Mouse (Mus musculus): ENCODE results near the gene Cd9. TPM values are rescaled to one million over a fixed set of nuclear protein-coding genes. Genes with fewer than 3 reads are reported as not detected.

The Cd9 gene
- polyA plus RNA-seq, 1 experiment = 8.6 TPM

- Histone ChIP-seq H3K4me3 (ENCODE audit: control insufficient read depth, low read depth, low read length) (no peak overlapping the region), H3K27me3 (ENCODE audit: control insufficient read depth, insufficient read depth, low read length) (no peaks in the 10 kb centered on the region), H3K36me3 (ENCODE audit: control insufficient read depth, insufficient read depth, low read length) (no peaks in the 10 kb centered on the region), H3K27ac (ENCODE audit: control insufficient read depth, insufficient read depth, low read depth, low read length) (no peak overlapping the region), H3K4me1 (ENCODE audit: control insufficient read depth, insufficient read depth, low read length) (no peaks in the 10 kb centered on the region; the same call in 1 of the 2 replicates)
- TF ChIP-seq CTCF (IDR thresholded peaks at IDR 0.05; ENCODE audit: control insufficient read depth, insufficient read depth, insufficient replicate concordance, low read depth, low read length) (no peak), POLR2A (IDR thresholded peaks at IDR 0.05; ENCODE audit: control insufficient read depth, low read depth, low read length) (no peak)
These were observed 27.3 kb downstream of the Cd9 start for GRCm38 (mm10) chr6:125467301-125467715.

- no peaks in the 10 kb centered on the region for H3K27me3 ChIP-seq (ENCODE audit: control insufficient read depth, insufficient read depth, low read length)
- no peak overlapping the region for H3K27ac ChIP-seq (ENCODE audit: control insufficient read depth, insufficient read depth, low read depth, low read length)
- H3K36me3 ChIP-seq (ENCODE audit: control insufficient read depth, insufficient read depth, low read length) = no peaks in the 10 kb centered on the region
- no peak overlapping the region for H3K4me3 ChIP-seq (ENCODE audit: control insufficient read depth, low read depth, low read length)
- no peak for TF ChIP-seq CTCF (IDR thresholded peaks at IDR 0.05; ENCODE audit: control insufficient read depth, insufficient read depth, insufficient replicate concordance, low read depth, low read length)
- no peak for TF ChIP-seq POLR2A (IDR thresholded peaks at IDR 0.05; ENCODE audit: control insufficient read depth, low read depth, low read length)
- H3K4me1 ChIP-seq (ENCODE audit: control insufficient read depth, insufficient read depth, low read length) = no peaks in the 10 kb centered on the region; the same call in 1 of the 2 replicates
These were observed 32.3 kb downstream of the Cd9 start for GRCm38 (mm10) chr6:125462312-125462711.

- Histone ChIP-seq H3K4me1 (ENCODE audit: control insufficient read depth, insufficient read depth, low read length) (no peaks in the 10 kb centered on the region; the same call in 1 of the 2 replicates), H3K27ac (ENCODE audit: control insufficient read depth, insufficient read depth, low read depth, low read length) (no peak overlapping the region), H3K4me3 (ENCODE audit: control insufficient read depth, low read depth, low read length) (no peak overlapping the region), H3K36me3 (ENCODE audit: control insufficient read depth, insufficient read depth, low read length) (no peaks in the 10 kb centered on the region), H3K27me3 (ENCODE audit: control insufficient read depth, insufficient read depth, low read length) (no peaks in the 10 kb centered on the region)
- no peak for TF ChIP-seq CTCF (IDR thresholded peaks at IDR 0.05; ENCODE audit: control insufficient read depth, insufficient read depth, insufficient replicate concordance, low read depth, low read length)
- TF ChIP-seq POLR2A (IDR thresholded peaks at IDR 0.05; ENCODE audit: control insufficient read depth, low read depth, low read length) = no peak
These were observed 32.8 kb downstream of the Cd9 start for GRCm38 (mm10) chr6:125461788-125462187.

GRCm38 (mm10) chr6:125461325-125461724, 33.3 kb downstream of the Cd9 start:
- Histone ChIP-seq H3K4me1 (ENCODE audit: control insufficient read depth, insufficient read depth, low read length) (no peaks in the 10 kb centered on the region; the same call in 1 of the 2 replicates), H3K27ac (ENCODE audit: control insufficient read depth, insufficient read depth, low read depth, low read length) (no peak overlapping the region), H3K36me3 (ENCODE audit: control insufficient read depth, insufficient read depth, low read length) (no peaks in the 10 kb centered on the region), H3K4me3 (ENCODE audit: control insufficient read depth, low read depth, low read length) (no peak overlapping the region), H3K27me3 (ENCODE audit: control insufficient read depth, insufficient read depth, low read length) (no peaks in the 10 kb centered on the region)
- TF ChIP-seq POLR2A (IDR thresholded peaks at IDR 0.05; ENCODE audit: control insufficient read depth, low read depth, low read length) = no peak
- no peak for TF ChIP-seq CTCF (IDR thresholded peaks at IDR 0.05; ENCODE audit: control insufficient read depth, insufficient read depth, insufficient replicate concordance, low read depth, low read length)

- Histone ChIP-seq H3K27ac (ENCODE audit: control insufficient read depth, insufficient read depth, low read depth, low read length) (no peak overlapping the region), H3K4me3 (ENCODE audit: control insufficient read depth, low read depth, low read length) (no peak overlapping the region), H3K36me3 (ENCODE audit: control insufficient read depth, insufficient read depth, low read length) (no peaks in the 10 kb centered on the region), H3K4me1 (ENCODE audit: control insufficient read depth, insufficient read depth, low read length) (no peaks in the 10 kb centered on the region; the same call in 1 of the 2 replicates), H3K27me3 (ENCODE audit: control insufficient read depth, insufficient read depth, low read length) (no peaks in the 10 kb centered on the region)
- TF ChIP-seq CTCF (IDR thresholded peaks at IDR 0.05; ENCODE audit: control insufficient read depth, insufficient read depth, insufficient replicate concordance, low read depth, low read length) (no peak), POLR2A (IDR thresholded peaks at IDR 0.05; ENCODE audit: control insufficient read depth, low read depth, low read length) (no peak)
These were observed 34.0 kb downstream of the Cd9 start for GRCm38 (mm10) chr6:125460589-125460988.

- TF ChIP-seq CTCF (IDR thresholded peaks at IDR 0.05; ENCODE audit: control insufficient read depth, insufficient read depth, insufficient replicate concordance, low read depth, low read length) = no peak
- no peak for TF ChIP-seq POLR2A (IDR thresholded peaks at IDR 0.05; ENCODE audit: control insufficient read depth, low read depth, low read length)
- no peaks in the 10 kb centered on the region for H3K36me3 ChIP-seq (ENCODE audit: control insufficient read depth, insufficient read depth, low read length)
- H3K27me3 ChIP-seq (ENCODE audit: control insufficient read depth, insufficient read depth, low read length) = no peaks in the 10 kb centered on the region
- no peaks in the 10 kb centered on the region; the same call in 1 of the 2 replicates for H3K4me1 ChIP-seq (ENCODE audit: control insufficient read depth, insufficient read depth, low read length)
- no peak overlapping the region for H3K27ac ChIP-seq (ENCODE audit: control insufficient read depth, insufficient read depth, low read depth, low read length)
- H3K4me3 ChIP-seq (ENCODE audit: control insufficient read depth, low read depth, low read length) = no peak overlapping the region
These were observed 34.7 kb downstream of the Cd9 start for GRCm38 (mm10) chr6:125459903-125460302.

GRCm38 (mm10) chr6:125455806-125456520, 38.6 kb downstream of the Cd9 start:
- H3K27me3 ChIP-seq (ENCODE audit: control insufficient read depth, insufficient read depth, low read length) = no peaks in the 10 kb centered on the region
- no peak overlapping the region for H3K4me3 ChIP-seq (ENCODE audit: control insufficient read depth, low read depth, low read length)
- TF ChIP-seq POLR2A (IDR thresholded peaks at IDR 0.05; ENCODE audit: control insufficient read depth, low read depth, low read length) (no peak), CTCF (IDR thresholded peaks at IDR 0.05; ENCODE audit: control insufficient read depth, insufficient read depth, insufficient replicate concordance, low read depth, low read length) (no peak)
- no peak overlapping the region for H3K27ac ChIP-seq (ENCODE audit: control insufficient read depth, insufficient read depth, low read depth, low read length)
- H3K4me1 ChIP-seq (ENCODE audit: control insufficient read depth, insufficient read depth, low read length) = no peaks in the 10 kb centered on the region
- H3K36me3 ChIP-seq (ENCODE audit: control insufficient read depth, insufficient read depth, low read length) = no peaks in the 10 kb centered on the region

Data from testis, adult 2 months (tissue).